Mouse (Mus musculus) midbrain, embryonic 12.5 days (tissue): Measurements from ENCODE around the gene Tab1. TPM values are rescaled to one million over a fixed set of nuclear protein-coding genes. Genes with fewer than 3 reads are reported as not detected.

ENCODE experiments used
- ATAC-seq: fragments of 200-750 bp; cut with Nextera tagmentation; 2 replicates; pipeline ENCODE4 v1.8.0; 2017; ENCODE audit warnings: low read depth, moderate TSS enrichment, moderate library complexity; ENCODE audit not compliant: low FRiP score
- H3K27ac ChIP-seq: fragments of 300-500 bp; sonication (generic); replicated peaks from 2 replicates; pipeline ENCODE4 v1.5.1; 2016; ENCODE audit warnings: mild to moderate bottlenecking
- H3K27me3 ChIP-seq: fragments of 300-500 bp; sonication (generic); 2 replicates; pipeline ENCODE4 v1.6.1; 2016; ENCODE audit warnings: mild to moderate bottlenecking
- H3K36me3 ChIP-seq: fragments of 300-500 bp; sonication (generic); 2 replicates; pipeline ENCODE4 v1.6.1; 2016
- H3K4me1 ChIP-seq: fragments of 300-500 bp; sonication (generic); 2 replicates; pipeline ENCODE4 v1.6.1; 2016
- H3K4me2 ChIP-seq: fragments of 300-500 bp; sonication (generic); replicated peaks from 2 replicates; pipeline ENCODE4 v1.6.1; 2016; ENCODE audit warnings: mild to moderate bottlenecking, moderate library complexity
- H3K4me3 ChIP-seq: fragments of 300-500 bp; sonication (generic); 2 replicates; pipeline ENCODE4 v1.5.1; 2016; ENCODE audit warnings: mild to moderate bottlenecking
- H3K9ac ChIP-seq: fragments of 300-500 bp; sonication (generic); replicated peaks from 2 replicates; pipeline ENCODE4 v1.6.1; 2016; ENCODE audit warnings: mild to moderate bottlenecking, moderate library complexity
- H3K9me3 ChIP-seq: fragments of 300-500 bp; sonication (generic); 2 replicates; pipeline ENCODE4 v1.6.1; 2016; ENCODE audit warnings: mild to moderate bottlenecking
- WGBS: fragments of 180-500 bp; shearing (Covaris S2); methylation state at CpG from one replicate; pipeline ENCODE4 v1.1.7; 2016; 5-methylcytosine and 5-hydroxymethylcytosine counted together
- polyA plus RNA-seq: library from polyadenylated mRNA; unstranded; fragments of >200 nt; fragmentation: Nextera tagmentation; extraction: Ambion mirVana; gene quantifications from 2 replicates; pipeline ENCODE4 v1.2.1, GENCODE M21; 2016

The Tab1 gene
- polyA plus RNA-seq, 1 experiment from 2014 or later, result 41.9 TPM

GRCm38 (mm10) chr15:80143760-80144159 is 10.8 kb downstream of the Tab1 start:
- 94% methylated on average over 6 of the region's 6 CpGs for WGBS
- H3K9me3 ChIP-seq, result no peaks in the 10 kb centered on the region
- H3K27me3 ChIP-seq, result no peaks in the 10 kb centered on the region

DNA sequence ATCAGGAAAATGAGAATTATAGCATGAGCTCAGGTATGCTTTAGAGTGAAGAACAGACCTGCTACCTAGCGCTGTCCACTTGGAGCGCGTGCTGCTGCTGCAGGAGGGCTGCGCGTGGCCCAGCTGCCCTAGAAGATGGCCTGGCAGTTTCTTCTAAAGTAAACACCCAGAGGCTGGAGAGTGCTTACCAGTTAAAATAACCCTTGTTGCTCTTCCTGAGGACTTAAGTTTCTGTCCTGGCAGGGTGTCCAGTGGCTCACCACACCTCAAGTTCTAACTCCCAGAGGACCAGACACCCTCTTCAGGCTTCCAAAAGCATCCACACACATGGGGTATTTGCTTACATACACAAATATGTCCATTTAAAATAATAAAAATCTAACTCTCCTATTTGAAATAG is 12.5 kb downstream of the Tab1 start:
- Histone ChIP-seq H3K4me1 (peaks cover 5% of the 10 kb centered on the region; the same call in 1 of the 2 replicates), H3K36me3 (peaks cover 70% of the 10 kb centered on the region), H3K27ac (no peak overlapping the region), H3K9me3 (no peaks in the 10 kb centered on the region), H3K4me2 (no peak overlapping the region), H3K27me3 (no peaks in the 10 kb centered on the region), H3K9ac (no peak overlapping the region), H3K4me3 (no peak overlapping the region)
- 90% methylated on average over 5 of the region's 5 CpGs for WGBS
- no peak for ATAC-seq

More at GRCm38 (mm10) chr15:80143760-80144159, 10.8 kb downstream of the Tab1 start:
- peaks cover 62% of the 10 kb centered on the region for H3K36me3 ChIP-seq
- no peak overlapping the region for H3K9ac ChIP-seq
- no peak overlapping the region for H3K27ac ChIP-seq
- ATAC-seq, result no peak
- H3K4me2 ChIP-seq, result no peak overlapping the region
- peaks cover 5% of the 10 kb centered on the region; the same call in 1 of the 2 replicates for H3K4me1 ChIP-seq
- no peak overlapping the region for H3K4me3 ChIP-seq

- 74% methylated on average over 6 of the region's 6 CpGs for WGBS
- no peaks in the 10 kb centered on the region for H3K9me3 ChIP-seq
- no peak overlapping the region for H3K9ac ChIP-seq
- no peak overlapping the region for H3K4me2 ChIP-seq
- no peak overlapping the region for H3K27ac ChIP-seq
- no peak for ATAC-seq
- H3K36me3 ChIP-seq, result peaks cover 71% of the 10 kb centered on the region
- no peak overlapping the region for H3K4me3 ChIP-seq
- H3K27me3 ChIP-seq, result no peaks in the 10 kb centered on the region
- peaks cover 5% of the 10 kb centered on the region; the same call in 1 of the 2 replicates for H3K4me1 ChIP-seq
These were observed 13.2 kb downstream of the Tab1 start for GRCm38 (mm10) chr15:80146153-80146552.

DNA sequence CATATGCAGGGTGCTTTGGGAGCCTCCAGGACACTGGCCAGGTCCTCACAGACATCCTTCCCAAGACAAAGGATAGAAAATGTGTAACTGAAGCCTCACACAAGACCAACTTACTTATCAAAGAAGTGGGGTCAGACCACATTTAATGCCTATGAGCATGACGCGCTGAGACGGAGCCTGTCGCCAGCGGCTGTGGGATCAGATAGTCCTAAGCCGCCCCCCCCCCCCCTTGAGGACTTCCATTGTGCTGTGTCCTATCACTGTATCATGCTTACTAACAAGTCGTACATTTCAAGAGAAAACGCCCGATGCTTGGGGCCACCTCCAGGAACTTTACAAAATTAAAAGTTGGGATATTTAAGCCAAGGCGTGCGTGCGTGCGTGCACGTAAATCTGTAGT is 14.2 kb downstream of the Tab1 start:
- Histone ChIP-seq H3K9ac (no peak overlapping the region), H3K4me1 (peaks cover 5% of the 10 kb centered on the region; the same call in 1 of the 2 replicates), H3K36me3 (peaks cover 69% of the 10 kb centered on the region), H3K4me3 (no peak overlapping the region), H3K9me3 (no peaks in the 10 kb centered on the region), H3K27me3 (no peaks in the 10 kb centered on the region), H3K4me2 (no peak overlapping the region), H3K27ac (no peak overlapping the region)
- ATAC-seq, result no peak
- WGBS, result 77% methylated on average over 14 of the region's 14 CpGs

DNA sequence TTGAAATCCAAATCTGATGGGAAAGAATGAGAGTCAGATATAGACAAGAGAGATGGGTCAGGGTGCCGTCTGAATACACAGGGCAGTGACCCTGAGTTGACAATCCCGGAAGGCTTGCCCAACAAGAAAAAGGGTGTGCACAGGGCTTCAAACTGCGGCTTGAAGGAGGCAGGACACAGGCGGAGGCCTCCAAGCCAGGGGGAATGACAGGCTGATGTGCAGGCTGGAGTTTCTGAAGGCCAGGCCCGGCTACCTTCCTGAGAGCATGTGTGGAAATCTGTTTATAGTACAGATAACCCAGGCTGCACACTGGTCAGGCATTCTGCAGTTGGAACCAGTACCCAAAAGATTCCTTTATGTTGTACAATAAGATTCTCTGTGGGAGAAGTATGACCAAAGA is 14.6 kb downstream of the Tab1 start:
- H3K27me3 ChIP-seq, result no peaks in the 10 kb centered on the region
- peaks cover 68% of the 10 kb centered on the region for H3K36me3 ChIP-seq
- peaks cover 5% of the 10 kb centered on the region; the same call in 1 of the 2 replicates for H3K4me1 ChIP-seq
- no peaks in the 10 kb centered on the region for H3K9me3 ChIP-seq
- no peak overlapping the region for H3K4me3 ChIP-seq
- no peak for ATAC-seq
- WGBS, result 73% methylated on average over 5 of the region's 5 CpGs
- H3K9ac ChIP-seq, result no peak overlapping the region
- H3K27ac ChIP-seq, result peak overlapping the region; percentile 30; the same call in 1 of the 2 replicates
- no peak overlapping the region for H3K4me2 ChIP-seq

DNA sequence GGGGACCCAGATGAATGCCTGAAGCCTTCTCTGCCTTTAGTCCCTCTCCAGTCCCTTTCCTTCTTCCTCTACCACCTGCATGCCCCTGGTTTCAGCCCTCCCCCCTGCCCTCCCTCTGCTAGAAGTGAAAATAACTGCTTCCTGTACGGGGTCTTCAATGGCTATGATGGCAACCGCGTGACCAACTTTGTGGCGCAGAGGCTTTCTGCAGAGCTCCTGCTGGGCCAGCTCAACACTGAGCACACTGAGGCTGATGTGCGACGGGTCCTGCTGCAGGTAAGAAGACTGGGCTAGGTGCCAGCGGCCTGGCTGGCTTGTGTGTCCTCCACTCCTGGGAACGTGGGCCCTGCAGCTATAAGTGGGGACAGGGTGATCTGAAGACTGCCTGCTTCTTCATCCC is 15.6 kb downstream of the Tab1 start:
- WGBS, result 88% methylated on average over 8 of the region's 8 CpGs
- no peak overlapping the region for H3K27ac ChIP-seq

DNA sequence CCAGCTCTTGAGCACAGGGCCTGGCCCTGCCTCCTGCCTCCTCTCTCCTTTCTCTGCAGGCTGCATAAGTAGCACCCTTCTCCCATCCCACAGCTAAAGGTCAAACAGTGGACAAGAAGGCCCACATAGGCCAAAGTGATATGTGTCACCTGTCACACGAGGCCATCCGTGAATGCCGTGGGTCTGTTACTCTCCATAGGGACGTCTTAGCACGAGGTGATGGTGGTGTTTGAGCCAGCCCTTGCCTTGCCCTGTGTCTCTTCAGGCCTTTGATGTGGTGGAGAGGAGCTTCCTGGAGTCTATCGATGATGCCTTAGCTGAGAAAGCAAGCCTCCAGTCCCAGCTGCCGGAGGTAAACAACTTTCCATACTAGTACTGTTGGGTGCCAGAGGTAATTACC is 16.6 kb downstream of the Tab1 start:
- H3K9me3 ChIP-seq, result no peaks in the 10 kb centered on the region
- no peak overlapping the region for H3K9ac ChIP-seq
- peaks cover 5% of the 10 kb centered on the region; the same call in 1 of the 2 replicates for H3K4me1 ChIP-seq
- no peak for ATAC-seq
- 91% methylated on average over 7 of the region's 7 CpGs for WGBS
- no peak overlapping the region for H3K4me3 ChIP-seq
- H3K4me2 ChIP-seq, result no peak overlapping the region
- peaks cover 71% of the 10 kb centered on the region for H3K36me3 ChIP-seq
- no peaks in the 10 kb centered on the region for H3K27me3 ChIP-seq
- H3K27ac ChIP-seq, result no peak overlapping the region

More for the DNA sequence above, 15.6 kb downstream of the Tab1 start:
- H3K36me3 ChIP-seq, result peaks cover 69% of the 10 kb centered on the region
- no peaks in the 10 kb centered on the region for H3K9me3 ChIP-seq
- no peak overlapping the region for H3K9ac ChIP-seq
- H3K4me2 ChIP-seq, result no peak overlapping the region
- no peaks in the 10 kb centered on the region for H3K27me3 ChIP-seq
- H3K4me1 ChIP-seq, result peaks cover 5% of the 10 kb centered on the region; the same call in 1 of the 2 replicates
- ATAC-seq, result no peak
- no peak overlapping the region for H3K4me3 ChIP-seq

DNA sequence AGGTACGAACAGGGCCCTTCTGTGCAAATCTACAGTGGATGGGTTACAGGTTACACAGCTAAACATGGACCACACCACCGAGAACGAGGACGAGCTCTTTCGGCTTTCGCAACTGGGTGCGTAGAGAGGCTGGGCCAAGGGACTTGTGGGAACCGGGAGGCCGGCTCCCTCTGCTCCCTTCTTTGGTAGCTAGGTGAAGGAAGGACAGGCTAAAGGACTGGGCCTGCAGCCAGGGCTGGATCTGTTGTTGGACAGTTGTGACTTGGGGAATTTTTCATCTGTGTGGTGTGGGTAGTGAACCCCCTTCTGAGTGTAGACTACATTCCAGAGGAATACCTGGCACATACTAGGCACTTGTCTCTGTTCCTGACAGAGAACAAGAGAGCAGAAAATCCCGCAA is 19.7 kb downstream of the Tab1 start:
- no peak overlapping the region for H3K4me2 ChIP-seq
- no peak overlapping the region for H3K9ac ChIP-seq
- no peaks in the 10 kb centered on the region for H3K9me3 ChIP-seq
- H3K4me3 ChIP-seq, result no peak overlapping the region
- ATAC-seq, result no peak
- H3K27ac ChIP-seq, result no peak overlapping the region
- WGBS, result 89% methylated on average over 10 of the region's 10 CpGs
- no peaks in the 10 kb centered on the region for H3K4me1 ChIP-seq
- peaks cover 92% of the 10 kb centered on the region for H3K36me3 ChIP-seq
- H3K27me3 ChIP-seq, result no peaks in the 10 kb centered on the region

GRCm38 (mm10) chr15:80153757-80154156 is 20.8 kb downstream of the Tab1 start:
- H3K4me2 ChIP-seq, result no peak overlapping the region
- no peak for ATAC-seq
- no peaks in the 10 kb centered on the region for H3K9me3 ChIP-seq
- H3K4me3 ChIP-seq, result no peak overlapping the region
- H3K4me1 ChIP-seq, result no peaks in the 10 kb centered on the region
- peaks cover 96% of the 10 kb centered on the region for H3K36me3 ChIP-seq
- no peak overlapping the region for H3K27ac ChIP-seq
- 71% methylated on average over 11 of the region's 11 CpGs for WGBS
- H3K9ac ChIP-seq, result no peak overlapping the region
- no peaks in the 10 kb centered on the region for H3K27me3 ChIP-seq

DNA sequence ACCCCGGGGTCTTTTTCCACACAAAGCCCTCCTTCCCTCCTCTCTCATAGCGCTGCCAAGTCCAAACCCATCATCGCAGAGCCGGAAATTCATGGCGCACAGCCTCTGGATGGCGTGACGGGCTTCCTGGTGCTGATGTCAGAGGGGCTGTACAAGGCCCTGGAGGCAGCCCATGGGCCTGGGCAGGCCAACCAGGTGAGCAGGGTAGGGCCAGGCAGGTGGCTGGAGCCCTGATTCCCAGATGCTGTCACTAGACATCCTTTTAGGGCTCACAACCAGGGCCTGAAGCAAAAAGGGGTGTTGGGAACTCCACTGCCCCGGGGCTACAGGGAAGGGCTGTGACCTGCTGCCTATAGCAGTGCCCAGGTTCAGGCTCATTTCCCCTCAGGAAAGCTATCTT is 22.8 kb downstream of the Tab1 start:
- peaks cover 96% of the 10 kb centered on the region for H3K36me3 ChIP-seq
- H3K4me1 ChIP-seq, result 0 out of 2 replicates have a peak, but pooled peaks cover 6% of the 10 kb centered on the region

GRCm38 (mm10) chr15:80157197-80157943 is 24.4 kb downstream of the Tab1 start:
- no peak for ATAC-seq
- Histone ChIP-seq H3K9me3 (no peaks in the 10 kb centered on the region), H3K4me1 (0 out of 2 replicates have a peak, but pooled peaks cover 6% of the 10 kb centered on the region), H3K27ac (no peak overlapping the region), H3K4me2 (no peak overlapping the region), H3K27me3 (no peaks in the 10 kb centered on the region), H3K36me3 (peaks cover 98% of the 10 kb centered on the region), H3K9ac (no peak overlapping the region), H3K4me3 (no peak overlapping the region)
- 95% methylated on average over 22 of the region's 22 CpGs for WGBS

More for the DNA sequence above, 22.8 kb downstream of the Tab1 start:
- Histone ChIP-seq H3K4me3 (no peak overlapping the region), H3K9me3 (no peaks in the 10 kb centered on the region), H3K27ac (no peak overlapping the region), H3K4me2 (no peak overlapping the region), H3K27me3 (no peaks in the 10 kb centered on the region), H3K9ac (no peak overlapping the region)
- 94% methylated on average over 8 of the region's 8 CpGs for WGBS
- ATAC-seq, result no peak

GRCm38 (mm10) chr15:80158001-80158706 is 25.2 kb downstream of the Tab1 start:
- no peak overlapping the region for H3K4me3 ChIP-seq
- H3K9me3 ChIP-seq, result no peaks in the 10 kb centered on the region
- ATAC-seq, result no peak
- 0 out of 2 replicates have a peak, but pooled peaks cover 6% of the 10 kb centered on the region for H3K4me1 ChIP-seq
- no peak overlapping the region for H3K9ac ChIP-seq
- 77% methylated on average over 5 of the region's 5 CpGs for WGBS
- H3K4me2 ChIP-seq, result no peak overlapping the region
- H3K27ac ChIP-seq, result no peak overlapping the region
- H3K36me3 ChIP-seq, result peaks cover 96% of the 10 kb centered on the region
- H3K27me3 ChIP-seq, result no peaks in the 10 kb centered on the region
